In the genomic region with DNA sequence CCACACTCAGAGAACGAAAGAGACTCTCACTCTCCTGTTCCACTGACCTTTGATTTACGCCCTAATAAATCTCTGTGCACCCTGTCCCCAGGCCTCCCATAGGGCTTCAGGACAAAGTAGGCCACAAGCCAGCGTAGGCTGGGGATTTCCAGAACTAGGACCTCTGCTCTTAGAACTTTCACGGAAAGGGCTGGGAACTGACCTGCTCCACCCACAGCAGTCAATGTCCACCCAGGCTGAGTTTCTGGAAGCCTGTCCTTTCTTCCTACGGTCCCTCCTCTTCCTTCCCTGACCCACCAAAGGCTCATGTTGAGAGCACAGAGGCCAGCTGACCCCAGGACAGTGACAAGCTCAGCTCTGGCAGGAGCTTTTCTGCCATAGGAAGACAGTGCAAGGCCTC, we compare ENCODE assay signal across 12 mouse cellular contexts. TPM values are rescaled to one million over a fixed set of nuclear protein-coding genes. Genes with fewer than 3 reads are reported as not detected.
DNase-seq lines count a peak whose midpoint lies in the region; ATAC-seq and TF ChIP-seq lines count a peak whose summit lies in the region.
"Had no signal": no experiment of that assay in that cellular context is flagged by ENCODE, and none has a peak within 500 bp of the region (broad histone marks: within the 10 kb centered on the region; RNA-seq: fewer than 3 reads in every experiment).

No protein-coding gene starts in this region.

- no peak for TF ChIP-seq CTCF in hindbrain, postnatal 0 days (IDR thresholded peaks at IDR 0.05; ENCODE audit: low read depth)

- no peak for ATAC-seq in hindbrain, postnatal 0 days
- no peak for ATAC-seq in hindbrain, embryonic 14.5 days (ENCODE audit: low FRiP score)
- peak; percentile 84 for ATAC-seq in intestine, embryonic 15.5 days
- ATAC-seq: forebrain, embryonic 14.5 days had no signal

- WGBS in hindbrain, postnatal 0 days: 84% methylated on average over 5 of the region's 5 CpGs
- WGBS in hindbrain, embryonic 14.5 days: 87% methylated on average over 5 of the region's 5 CpGs
- WGBS in intestine, embryonic 15.5 days: 68% methylated on average over 5 of the region's 5 CpGs
- WGBS in large intestine, adult 2 months: 29% methylated on average over 5 of the region's 5 CpGs

- no peak for DNase-seq in hindbrain, postnatal 0 days (ENCODE audit: low spot score)
- DNase-seq in hindbrain, embryonic 14.5 days (ENCODE audit: low spot score): no peak
- DNase-seq in adrenal gland, postnatal 10 days: peak; percentile 54
- DNase-seq in large intestine, adult 2 months (ENCODE audit: low read depth, low spot score): peak; percentile 80
- no peak for DNase-seq in layer of hippocampus, postnatal 36 days
- DNase-seq in cerebellum, postnatal 25 days: no peak
- DNase-seq: gastrocnemius, postnatal 25 days; thymus, postnatal 14 days had no signal

- H3K36me3 ChIP-seq in hindbrain, postnatal 0 days (ENCODE audit: insufficient read depth, low read length): no peaks in the 10 kb centered on the region
- no peaks in the 10 kb centered on the region for H3K36me3 ChIP-seq in hindbrain, embryonic 14.5 days (replicated peaks; ENCODE audit: control insufficient read depth, insufficient read depth)
- no peaks in the 10 kb centered on the region for H3K36me3 ChIP-seq in intestine, embryonic 15.5 days
- H3K36me3 ChIP-seq: limb, embryonic 12.5 days had no signal

- 0 out of 2 replicates have a peak overlapping the region, but pooled peaks have one; percentile 20 for H3K27ac ChIP-seq in hindbrain, postnatal 0 days
- H3K27ac ChIP-seq in hindbrain, embryonic 14.5 days: no peak overlapping the region
- H3K27ac ChIP-seq in intestine, embryonic 15.5 days: peak overlapping the region; percentile 41
- H3K27ac ChIP-seq: limb, embryonic 12.5 days had no signal

- no peaks in the 10 kb centered on the region for H3K9me3 ChIP-seq in hindbrain, postnatal 0 days (ENCODE audit: low read length)
- no peaks in the 10 kb centered on the region for H3K9me3 ChIP-seq in hindbrain, embryonic 14.5 days (ENCODE audit: control insufficient read depth, low read length)
- no peaks in the 10 kb centered on the region for H3K9me3 ChIP-seq in intestine, embryonic 15.5 days

- H3K4me1 ChIP-seq in hindbrain, postnatal 0 days (ENCODE audit: insufficient read depth, low read length): peaks cover 20% of the 10 kb centered on the region
- peaks cover 11% of the 10 kb centered on the region; the same call in 1 of the 2 replicates for H3K4me1 ChIP-seq in hindbrain, embryonic 14.5 days (replicated peaks; ENCODE audit: control insufficient read depth, insufficient read depth, low read length)
- H3K4me1 ChIP-seq in intestine, embryonic 15.5 days (replicated peaks): peaks cover 12% of the 10 kb centered on the region; the same call in 1 of the 2 replicates

- no peak overlapping the region for H3K9ac ChIP-seq in hindbrain, postnatal 0 days (replicated peaks; ENCODE audit: low read length)
- no peak overlapping the region for H3K9ac ChIP-seq in hindbrain, embryonic 14.5 days
- no peak overlapping the region for H3K9ac ChIP-seq in intestine, embryonic 15.5 days
- H3K9ac ChIP-seq: limb, embryonic 12.5 days had no signal

- no peak overlapping the region for H3K4me3 ChIP-seq in hindbrain, postnatal 0 days (ENCODE audit: low read length)
- no peak overlapping the region for H3K4me3 ChIP-seq in hindbrain, embryonic 14.5 days (replicated peaks; ENCODE audit: low read length)
- no peak overlapping the region for H3K4me3 ChIP-seq in intestine, embryonic 15.5 days (replicated peaks)
- H3K4me3 ChIP-seq: limb, embryonic 12.5 days; myocyte had no signal

- H3K27me3 ChIP-seq in hindbrain, postnatal 0 days (ENCODE audit: insufficient read depth, low read length): no peaks in the 10 kb centered on the region
- H3K27me3 ChIP-seq in hindbrain, embryonic 14.5 days (ENCODE audit: control insufficient read depth, insufficient read depth, low read length): no peaks in the 10 kb centered on the region
- H3K27me3 ChIP-seq in intestine, embryonic 15.5 days (replicated peaks): no peaks in the 10 kb centered on the region

- no peak overlapping the region for H3K4me2 ChIP-seq in hindbrain, postnatal 0 days (ENCODE audit: low read depth, low read length)
- no peak overlapping the region for H3K4me2 ChIP-seq in hindbrain, embryonic 14.5 days (replicated peaks)
- H3K4me2 ChIP-seq in intestine, embryonic 15.5 days (replicated peaks): no peak overlapping the region
- H3K4me2 ChIP-seq: limb, embryonic 12.5 days had no signal

RNA-seq across cellular contexts. Expression of gene Ier5, which starts 35.3 kb away (rescaled TPM):
- total RNA-seq in hindbrain, postnatal 0 days (2014; rRNA removed): 51.4 and 60.5 TPM in 2 replicates
- polyA plus RNA-seq in hindbrain, postnatal 0 days (2015; fragmentation: Nextera tagmentation; extraction: Ambion mirVana): 5.2 and 5.7 TPM in 2 replicates
- polyA plus RNA-seq in hindbrain, embryonic 14.5 days (2014; fragmentation: Nextera tagmentation; extraction: Ambion mirVana): 10.5 and 13.0 TPM in 2 replicates
- total RNA-seq in adrenal gland, postnatal 10 days (2021): 10 to 100 TPM; 10.8 to 12.6 TPM
- 3.8 and 4.8 TPM in 2 replicates for polyA plus RNA-seq in intestine, embryonic 15.5 days (2015; fragmentation: Nextera tagmentation; extraction: Ambion mirVana)
- polyA plus RNA-seq in large intestine, adult 2 months (2012; rRNA removed): 25.3 and 39.5 TPM in 2 replicates
- 10 to 100 TPM; 26.5 to 30.6 TPM for total RNA-seq in layer of hippocampus, postnatal 36 days (2021)

Comparison
In these comparisons a context has a peak if more than half of its experiments do, and no peak if none do; other contexts are left out.
1. DNase-seq: peak in adrenal gland, postnatal 10 days (single experiment) and large intestine, adult 2 months (single experiment); none in hindbrain, postnatal 0 days (single experiment), hindbrain, embryonic 14.5 days (single experiment), layer of hippocampus, postnatal 36 days (0 of 2) and cerebellum, postnatal 25 days (0 of 2).